Mouse (Mus musculus): ENCODE results near the gene Snrpc. TPM values are rescaled to one million over a fixed set of nuclear protein-coding genes. Genes with fewer than 3 reads are reported as not detected.

Snrpc gene
- polyA plus RNA-seq, 1 experiment: 318 TPM

DNA sequence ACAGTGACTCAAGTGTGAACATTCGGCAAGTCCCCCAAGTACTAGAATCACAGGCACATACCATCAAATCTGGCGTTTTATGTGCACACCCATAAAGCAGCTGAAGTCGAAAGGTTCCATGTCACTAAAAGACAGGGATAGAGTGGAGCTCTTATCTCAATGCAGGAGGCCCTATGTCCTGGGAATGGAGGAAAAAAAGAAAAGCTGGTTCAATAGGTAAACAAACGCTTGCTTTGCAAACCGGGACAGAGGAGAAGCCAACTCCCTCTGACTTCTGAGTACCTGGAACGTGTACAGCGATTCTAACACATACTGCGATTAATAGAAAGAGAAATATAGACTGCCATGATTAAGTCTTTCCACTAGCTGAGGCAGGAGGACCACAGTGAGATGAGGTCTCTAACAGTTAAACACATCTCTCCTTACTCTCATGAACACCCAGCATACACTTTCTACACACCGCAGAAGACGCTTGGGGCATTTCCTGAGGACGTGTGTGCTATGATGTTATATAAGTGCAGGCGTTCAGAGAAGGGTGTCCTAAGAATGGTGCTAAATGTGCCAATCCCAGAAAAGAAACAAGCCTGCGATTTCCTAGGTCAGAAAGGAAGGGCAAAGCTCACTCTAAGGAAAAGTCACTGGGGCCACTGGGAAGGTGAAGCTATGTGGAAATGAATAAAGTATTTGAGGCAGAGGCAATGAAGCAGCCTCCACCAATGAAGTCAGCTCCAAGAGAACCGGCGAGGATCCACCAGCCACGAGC, 27.2 kb upstream of the Snrpc start:
- no peak overlapping the region for H3K4me3 ChIP-seq (ENCODE audit: insufficient read depth, poor library complexity, severe bottlenecking)
- H3K79me3 ChIP-seq (ENCODE audit: low read depth): peaks cover 89% of the 10 kb centered on the region
- H3K27me3 ChIP-seq (ENCODE audit: control insufficient read depth, insufficient read depth, insufficient read length): no peaks in the 10 kb centered on the region
- no peaks in the 10 kb centered on the region for H3K36me3 ChIP-seq (ENCODE audit: control insufficient read depth, insufficient read depth)
- no peak for TF ChIP-seq USF1 (IDR thresholded peaks at IDR 0.05; ENCODE audit: low read depth)
- no peak for TF ChIP-seq FOSL1 (IDR thresholded peaks at IDR 0.05; ENCODE audit: insufficient read depth, low read length, poor library complexity, severe bottlenecking)
- TF ChIP-seq CEBPB (IDR thresholded peaks at IDR 0.05; ENCODE audit: low read depth): no peak
- TF ChIP-seq CTCF (IDR thresholded peaks at IDR 0.05; ENCODE audit: control insufficient read depth, insufficient read depth, insufficient read length): no peak
- no peak for TF ChIP-seq MAX (IDR thresholded peaks at IDR 0.05)
- TF ChIP-seq MYOG (IDR thresholded peaks at IDR 0.05; ENCODE audit: control insufficient read depth, extremely low read depth, insufficient read length): no peak
- H3ac ChIP-seq (ENCODE audit: control insufficient read depth, insufficient read length, low read depth): no peak overlapping the region
- H3K79me2 ChIP-seq (ENCODE audit: control insufficient read depth, insufficient read depth): peaks cover 99% of the 10 kb centered on the region

GRCm38 (mm10) chr17:27811980-27812379, 26.0 kb upstream of the Snrpc start:
- Histone ChIP-seq H3ac (ENCODE audit: control insufficient read depth, insufficient read length, low read depth) (no peak overlapping the region), H3K36me3 (ENCODE audit: control insufficient read depth, insufficient read depth) (no peaks in the 10 kb centered on the region), H3K27me3 (ENCODE audit: control insufficient read depth, insufficient read depth, insufficient read length) (no peaks in the 10 kb centered on the region), H3K4me3 (ENCODE audit: insufficient read depth, poor library complexity, severe bottlenecking) (no peak overlapping the region), H3K79me3 (ENCODE audit: low read depth) (peaks cover 86% of the 10 kb centered on the region), H3K79me2 (ENCODE audit: control insufficient read depth, insufficient read depth) (peaks cover 99% of the 10 kb centered on the region)
- no peak for TF ChIP-seq CTCF (IDR thresholded peaks at IDR 0.05; ENCODE audit: control insufficient read depth, insufficient read depth, insufficient read length)
- no peak for TF ChIP-seq USF1 (IDR thresholded peaks at IDR 0.05; ENCODE audit: low read depth)
- TF ChIP-seq MAX (IDR thresholded peaks at IDR 0.05): no peak
- no peak for TF ChIP-seq MYOG (IDR thresholded peaks at IDR 0.05; ENCODE audit: control insufficient read depth, extremely low read depth, insufficient read length)
- TF ChIP-seq FOSL1 (IDR thresholded peaks at IDR 0.05; ENCODE audit: insufficient read depth, low read length, poor library complexity, severe bottlenecking): no peak
- TF ChIP-seq MYOD1 (IDR thresholded peaks at IDR 0.05; ENCODE audit: control insufficient read depth, insufficient read length, low read depth): no peak
- no peak for TF ChIP-seq CEBPB (IDR thresholded peaks at IDR 0.05; ENCODE audit: low read depth)

- Histone ChIP-seq H3K79me2 (ENCODE audit: control insufficient read depth, insufficient read depth) (peaks cover 100% of the 10 kb centered on the region), H3K4me3 (ENCODE audit: insufficient read depth, poor library complexity, severe bottlenecking) (no peak overlapping the region), H3K36me3 (ENCODE audit: control insufficient read depth, insufficient read depth) (no peaks in the 10 kb centered on the region), H3K79me3 (ENCODE audit: low read depth) (peaks cover 91% of the 10 kb centered on the region), H3ac (ENCODE audit: control insufficient read depth, insufficient read length, low read depth) (no peak overlapping the region), H3K27me3 (ENCODE audit: control insufficient read depth, insufficient read depth, insufficient read length) (no peaks in the 10 kb centered on the region)
- TF ChIP-seq FOSL1 (IDR thresholded peaks at IDR 0.05; ENCODE audit: insufficient read depth, low read length, poor library complexity, severe bottlenecking) (no peak), MYOD1 (IDR thresholded peaks at IDR 0.05; ENCODE audit: control insufficient read depth, insufficient read length, low read depth) (no peak), USF1 (IDR thresholded peaks at IDR 0.05; ENCODE audit: low read depth) (no peak), CTCF (IDR thresholded peaks at IDR 0.05; ENCODE audit: control insufficient read depth, insufficient read depth, insufficient read length) (no peak), MAX (IDR thresholded peaks at IDR 0.05) (no peak), CEBPB (IDR thresholded peaks at IDR 0.05; ENCODE audit: low read depth) (no peak), MYOG (IDR thresholded peaks at IDR 0.05; ENCODE audit: control insufficient read depth, extremely low read depth, insufficient read length) (no peak)
These were observed 23.3 kb upstream of the Snrpc start for GRCm38 (mm10) chr17:27814606-27815005.

DNA sequence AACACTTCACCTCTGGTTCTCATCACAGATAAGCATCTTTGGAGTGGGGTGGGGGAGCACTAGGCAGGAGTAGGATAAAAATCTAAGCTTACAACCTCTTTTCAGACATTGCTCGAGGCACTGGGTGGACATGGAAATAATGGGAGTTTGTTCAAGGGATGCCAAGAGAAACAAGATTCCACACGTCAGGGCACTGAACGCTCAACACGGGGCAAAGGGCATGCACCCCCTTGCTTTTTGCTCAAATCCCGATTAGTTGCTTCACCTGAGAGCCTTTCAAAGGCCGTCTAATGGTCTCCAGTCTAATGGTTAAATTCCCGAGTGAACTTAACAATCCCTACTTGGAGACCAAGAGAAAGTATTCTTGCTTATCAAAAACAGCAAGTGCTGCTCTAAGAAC, 18.9 kb upstream of the Snrpc start:
- no peaks in the 10 kb centered on the region for H3K27me3 ChIP-seq (ENCODE audit: control insufficient read depth, insufficient read depth, insufficient read length)
- H3K79me2 ChIP-seq (ENCODE audit: control insufficient read depth, insufficient read depth): peaks cover 63% of the 10 kb centered on the region
- no peaks in the 10 kb centered on the region for H3K36me3 ChIP-seq (ENCODE audit: control insufficient read depth, insufficient read depth)
- H3K4me3 ChIP-seq (ENCODE audit: insufficient read depth, poor library complexity, severe bottlenecking): peak overlapping the region; percentile 89
- H3K79me3 ChIP-seq (ENCODE audit: low read depth): peaks cover 57% of the 10 kb centered on the region
- no peak for TF ChIP-seq MYOG (IDR thresholded peaks at IDR 0.05; ENCODE audit: control insufficient read depth, extremely low read depth, insufficient read length)
- no peak for TF ChIP-seq FOSL1 (IDR thresholded peaks at IDR 0.05; ENCODE audit: insufficient read depth, low read length, poor library complexity, severe bottlenecking)
- no peak for TF ChIP-seq CTCF (IDR thresholded peaks at IDR 0.05; ENCODE audit: control insufficient read depth, insufficient read depth, insufficient read length)
- TF ChIP-seq CEBPB (IDR thresholded peaks at IDR 0.05; ENCODE audit: low read depth): no peak
- TF ChIP-seq USF1 (IDR thresholded peaks at IDR 0.05; ENCODE audit: low read depth): no peak
- H3ac ChIP-seq (ENCODE audit: control insufficient read depth, insufficient read length, low read depth): peak overlapping the region; percentile 100

DNA sequence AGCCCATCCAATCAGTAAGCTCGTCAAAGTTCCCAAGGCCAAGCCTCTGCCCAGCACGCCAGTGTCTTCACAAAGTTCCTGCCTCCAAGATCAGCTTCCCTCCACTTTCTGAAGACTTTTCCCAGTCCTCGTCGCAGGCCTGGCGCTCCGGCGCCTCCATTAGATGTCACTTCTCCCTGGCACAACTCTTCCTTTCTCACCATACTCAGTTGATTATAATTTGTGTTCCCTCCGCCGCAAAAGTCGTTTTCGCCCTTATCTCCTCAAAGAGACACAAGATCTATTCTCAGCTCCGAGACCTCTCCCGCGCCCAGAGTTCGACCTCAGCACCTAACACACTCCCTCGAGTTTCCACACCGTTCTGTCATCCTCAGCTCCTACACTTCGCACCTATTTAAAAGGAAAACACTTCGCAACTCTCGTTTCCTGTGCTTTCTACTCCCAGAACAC, 18.4 kb upstream of the Snrpc start:
- H3K36me3 ChIP-seq (ENCODE audit: control insufficient read depth, insufficient read depth): no peaks in the 10 kb centered on the region
- H3ac ChIP-seq (ENCODE audit: control insufficient read depth, insufficient read length, low read depth): peak overlapping the region; percentile 100
- peak overlapping the region; percentile 89 for H3K4me3 ChIP-seq (ENCODE audit: insufficient read depth, poor library complexity, severe bottlenecking)
- H3K79me3 ChIP-seq (ENCODE audit: low read depth): peaks cover 52% of the 10 kb centered on the region
- TF ChIP-seq MYOG (IDR thresholded peaks at IDR 0.05; ENCODE audit: control insufficient read depth, extremely low read depth, insufficient read length) (no peak), MYOD1 (IDR thresholded peaks at IDR 0.05; ENCODE audit: control insufficient read depth, insufficient read length, low read depth) (no peak), USF1 (IDR thresholded peaks at IDR 0.05; ENCODE audit: low read depth) (no peak), CTCF (IDR thresholded peaks at IDR 0.05; ENCODE audit: control insufficient read depth, insufficient read depth, insufficient read length) (no peak), FOSL1 (IDR thresholded peaks at IDR 0.05; ENCODE audit: insufficient read depth, low read length, poor library complexity, severe bottlenecking) (no peak), CEBPB (IDR thresholded peaks at IDR 0.05; ENCODE audit: low read depth) (no peak), MAX (IDR thresholded peaks at IDR 0.05) (no peak)
- H3K27me3 ChIP-seq (ENCODE audit: control insufficient read depth, insufficient read depth, insufficient read length): no peaks in the 10 kb centered on the region
- H3K79me2 ChIP-seq (ENCODE audit: control insufficient read depth, insufficient read depth): peaks cover 58% of the 10 kb centered on the region
